Mouse (Mus musculus) liver, postnatal 0 days (tissue): ENCODE results near the gene Tnip1.
"Not testable (repeated sequence)": the region's sequence is repeated elsewhere in the genome, so short reads cannot be mapped to it uniquely, and the experiment has no call there.

Experiments used
- CTCF ChIP-seq: sonication (generic); IDR thresholded peaks from 2 replicates; pipeline ENCODE4 v1.5.1; 2016; ENCODE audit warnings: antibody characterized with exemption, low read depth
- EP300 ChIP-seq: IDR thresholded peaks from 2 replicates; pipeline ENCODE4 v1.6.1; 2016; ENCODE audit warnings: antibody characterized with exemption, low read depth, mild to moderate bottlenecking

DNA sequence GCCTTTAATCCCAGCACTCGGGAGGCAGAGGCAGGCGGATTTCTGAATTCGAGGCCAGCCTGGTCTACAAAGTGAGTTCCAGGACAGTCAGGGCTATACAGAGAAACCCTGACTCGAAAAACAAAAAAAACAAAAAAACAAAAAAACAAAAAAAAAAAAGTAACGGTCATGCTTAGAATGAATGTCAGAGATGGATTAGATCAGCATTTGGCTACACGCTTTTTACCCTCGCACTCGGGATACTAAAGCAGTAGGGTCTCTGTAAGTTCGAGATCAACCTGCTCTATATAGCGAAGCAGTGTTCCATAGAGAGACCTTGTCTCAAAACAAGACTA is 7.3 kb downstream of the Tnip1 start:
- TF ChIP-seq CTCF, EP300: not testable (repeated sequence)
